Mouse (Mus musculus) naive thymus-derived CD4-positive, alpha-beta T cell, adult 2 months (primary cell): ENCODE data around the gene Fuca1.
A peak's percentile ranks its signal among the peaks of the same experiment; 100 is the strongest.

Source experiments
- DNase-seq: peaks from one replicate; pipeline ENCODE4 v3.0.0-alpha.2; 2011; ENCODE audit warnings: low read depth

The Fuca1 gene

DNA sequence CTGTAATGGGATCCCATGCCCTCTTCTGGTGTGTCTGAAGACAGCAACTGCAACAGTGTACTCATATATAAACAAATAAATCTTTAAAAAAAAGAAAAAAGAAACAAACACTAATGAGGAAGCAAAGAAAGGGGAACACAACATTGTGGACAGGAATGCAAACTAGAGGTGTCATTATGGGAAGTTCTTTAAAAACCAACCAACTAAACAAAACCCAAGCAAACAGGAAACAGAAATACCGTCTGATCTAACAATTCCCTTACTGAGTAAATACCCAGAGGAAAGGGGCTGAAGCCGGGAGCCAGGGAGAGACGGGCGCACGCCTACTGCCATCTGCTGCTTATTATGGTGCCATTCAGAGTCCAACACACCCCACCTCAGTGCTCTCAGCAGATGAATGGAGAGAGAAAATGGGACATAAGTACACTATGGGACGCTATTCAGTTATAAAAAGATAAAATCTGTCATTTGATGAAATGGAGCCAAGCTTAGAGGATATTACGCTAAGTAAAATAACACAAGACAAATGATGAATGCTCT is 61.1 kb downstream of the Fuca1 start:
- DNase-seq: no peak

DNA sequence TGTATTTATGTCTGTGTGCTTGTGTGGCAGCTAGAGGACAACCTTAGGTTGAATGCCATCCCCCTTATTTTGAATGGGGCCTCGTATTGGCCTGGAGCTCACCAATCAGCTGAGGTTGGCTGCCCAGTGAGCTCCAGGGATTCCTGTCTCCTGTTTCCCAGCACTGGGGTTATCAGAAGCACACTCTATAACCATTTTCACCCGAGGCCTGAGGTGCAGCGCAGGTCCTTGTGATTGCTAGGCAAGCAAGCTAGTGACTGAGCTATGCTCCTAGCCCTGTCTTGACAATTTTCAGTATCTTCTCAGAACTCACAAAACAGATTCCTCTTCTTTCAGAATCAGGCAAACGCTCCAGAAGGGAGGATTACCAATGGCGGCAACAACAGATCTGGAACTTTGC is 64.0 kb downstream of the Fuca1 start:
- no peak for DNase-seq

DNA sequence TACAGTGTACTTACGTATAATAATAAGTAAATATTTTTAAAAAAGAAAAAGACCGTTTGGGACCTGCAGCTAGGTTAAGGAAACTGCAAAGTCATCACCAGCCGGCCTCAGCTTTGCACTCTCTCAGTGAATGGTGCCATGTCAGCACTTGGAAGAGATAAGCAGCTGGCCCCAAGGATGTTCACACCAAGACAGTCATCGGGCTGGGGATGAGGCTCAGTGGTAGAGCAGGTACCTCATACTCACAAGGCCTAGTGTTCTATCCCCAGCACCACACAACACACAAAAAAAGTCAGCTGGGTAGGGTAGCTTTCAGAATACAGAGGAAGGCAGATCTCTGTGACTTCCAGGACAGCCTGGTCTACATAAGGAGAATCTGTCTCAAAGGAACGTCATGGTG is 64.7 kb downstream of the Fuca1 start:
- no peak for DNase-seq

DNA sequence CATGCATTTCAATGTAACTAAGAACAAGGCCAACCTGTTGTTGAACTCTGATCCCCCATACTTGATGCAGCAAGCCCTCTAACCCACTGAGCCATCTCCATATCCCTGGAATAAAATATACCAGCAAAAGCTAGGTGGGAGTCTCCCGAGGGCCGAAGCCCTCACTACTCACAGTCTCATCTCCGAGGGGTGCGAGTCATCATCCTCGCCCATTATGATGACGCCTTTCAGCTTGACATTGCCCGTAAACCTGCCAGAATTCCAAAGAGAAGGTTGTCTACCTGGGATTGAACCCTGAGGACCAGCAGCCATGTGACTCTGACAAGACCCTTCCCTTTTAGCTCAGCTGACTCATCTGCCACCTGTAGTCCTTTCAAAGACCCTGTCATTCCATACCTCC is 65.2 kb downstream of the Fuca1 start:
- DNase-seq: no peak

DNA sequence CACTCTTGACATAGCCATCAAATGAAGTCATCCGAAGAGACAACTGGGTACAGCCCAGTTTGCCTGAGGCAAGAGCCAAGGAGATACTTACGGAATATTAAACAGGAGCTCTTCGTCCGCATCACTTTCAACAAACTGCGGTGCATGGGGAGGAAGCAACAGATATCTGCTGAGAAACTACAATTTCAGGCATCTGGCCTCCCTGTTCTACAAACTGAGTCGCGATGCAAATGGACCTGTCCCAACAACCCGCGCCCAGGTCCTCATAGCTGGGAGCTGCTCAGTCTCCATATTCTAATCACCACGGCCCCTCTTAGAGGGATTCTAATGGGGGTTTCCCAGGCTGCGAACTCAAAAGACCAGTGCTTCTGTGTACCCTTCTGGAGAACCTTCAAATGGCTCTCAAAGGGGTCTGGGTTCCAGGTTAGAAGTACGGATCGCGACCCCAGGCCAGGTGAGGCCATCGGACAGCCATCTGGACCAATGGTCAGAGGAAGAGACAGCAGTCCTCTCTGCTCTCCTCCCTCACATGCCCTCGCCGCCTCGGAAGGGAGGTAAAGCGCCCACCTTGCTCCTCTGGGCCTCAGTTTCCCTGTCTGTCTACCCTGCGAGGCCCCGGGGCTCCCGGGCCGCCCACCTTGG is 65.9 kb downstream of the Fuca1 start:
- DNase-seq: peak; percentile 39

DNA sequence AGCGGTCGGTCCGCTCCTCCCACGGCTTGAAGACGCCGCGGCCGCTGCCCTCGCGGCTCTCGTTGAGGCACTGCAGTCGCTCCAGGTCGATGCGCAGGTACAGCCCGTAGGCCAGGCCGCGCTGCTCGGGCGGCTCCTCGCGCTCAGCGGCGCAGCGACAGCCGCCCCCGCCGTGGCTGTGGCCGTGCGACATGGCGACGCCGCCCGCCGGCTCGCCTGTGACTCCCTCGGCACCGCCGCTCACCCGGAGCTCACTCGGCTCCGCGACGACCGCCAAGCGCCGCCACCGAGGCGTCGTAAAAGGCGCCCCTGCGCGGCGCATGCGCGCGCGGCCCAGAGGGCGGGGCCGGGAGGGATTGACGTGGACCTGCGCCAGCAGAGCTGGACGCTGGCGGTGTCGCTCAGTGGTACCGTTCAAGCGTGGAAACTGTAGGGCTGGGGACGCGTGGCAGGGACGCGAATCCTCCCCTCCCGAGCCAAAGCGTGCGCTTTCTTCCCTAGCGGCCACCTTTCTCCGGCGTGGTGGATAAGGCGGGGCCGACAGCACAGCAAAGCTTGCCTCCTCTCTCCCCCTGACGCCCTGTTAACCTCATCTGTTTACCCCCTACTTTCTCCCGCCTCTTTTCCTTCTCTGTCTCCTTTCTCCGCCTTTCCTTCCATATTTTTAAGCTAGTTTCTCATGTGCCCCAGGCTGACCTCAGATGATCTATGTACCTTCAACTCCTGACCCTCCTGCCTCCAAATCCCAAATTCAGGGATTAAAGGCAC is 66.6 kb downstream of the Fuca1 start, which contains the start of gene Pithd1:
Gene Pithd1 (minus strand): TSS at position 322 of the 768 bp plus-strand sequence.
- peak; percentile 97 for DNase-seq

DNA sequence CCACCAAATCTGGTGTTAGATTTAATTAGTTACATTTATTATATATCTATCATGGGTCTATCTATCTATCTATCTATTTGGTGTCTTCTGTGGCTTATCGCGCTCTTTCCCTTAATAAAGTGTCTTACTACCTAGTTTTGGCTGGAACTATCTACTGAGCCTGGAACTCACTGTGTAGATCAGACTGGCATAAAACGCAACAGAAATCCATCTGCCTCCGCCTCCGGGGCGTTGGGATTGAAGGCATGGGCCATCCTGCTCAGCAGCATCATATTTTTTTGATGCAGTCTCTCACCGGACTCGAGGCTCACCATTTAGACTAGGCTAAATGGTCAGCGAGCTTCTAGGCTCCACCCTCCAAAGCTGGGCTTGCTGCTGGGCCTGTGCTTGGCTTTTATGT is 67.2 kb downstream of the Fuca1 start:
- DNase-seq: no peak
